Comparison of ENCODE assay signal across 9 mouse cellular contexts in genomic region chr7:19159411-19159810, GRCm38 (mm10). TPM values are rescaled to one million over a fixed set of nuclear protein-coding genes. Genes with fewer than 3 reads are reported as not detected.
DNase-seq lines count a peak whose midpoint lies in the region; ATAC-seq lines count a peak whose summit lies in the region.
"Had no signal": no experiment of that assay in that cellular context is flagged by ENCODE, and none has a peak within 500 bp of the region (broad histone marks: within the 10 kb centered on the region; RNA-seq: fewer than 3 reads in every experiment).

No protein-coding gene starts in this region.

- 0 out of 2 replicates have a peak overlapping the region, but pooled peaks have one; percentile 35 for H3K9ac ChIP-seq in heart, embryonic 15.5 days
- H3K9ac ChIP-seq in hindbrain, embryonic 11.5 days (ENCODE audit: low read depth, low read length) = no peak overlapping the region
- H3K9ac ChIP-seq in liver, embryonic 15.5 days = no peak overlapping the region

- no peak for DNase-seq in heart, postnatal 4 days
- no peak for DNase-seq in embryonic facial prominence, embryonic 10.5 days (ENCODE audit: low spot score)
- DNase-seq in hindbrain, embryonic 11.5 days (ENCODE audit: low spot score) = peak; percentile 10
- DNase-seq in thymus, postnatal 36 days = no peak
- DNase-seq in embryo, embryonic 11 days = no peak
- no peak for DNase-seq in adrenal gland, adult 8-10 months
- DNase-seq: gastrocnemius, postnatal 36 days had no signal

- H3K4me3 ChIP-seq in heart, embryonic 15.5 days = no peak overlapping the region
- H3K4me3 ChIP-seq in embryonic facial prominence, embryonic 10.5 days = peak overlapping the region; percentile 59
- no peak overlapping the region for H3K4me3 ChIP-seq in hindbrain, embryonic 11.5 days (ENCODE audit: low read depth, low read length)
- H3K4me3 ChIP-seq in liver, embryonic 15.5 days (replicated peaks) = no peak overlapping the region

- H3K27me3 ChIP-seq in heart, embryonic 15.5 days = peaks cover 14% of the 10 kb centered on the region
- peaks cover 61% of the 10 kb centered on the region for H3K27me3 ChIP-seq in embryonic facial prominence, embryonic 10.5 days (replicated peaks; ENCODE audit: low read depth, poor library complexity, severe bottlenecking)
- peaks cover 21% of the 10 kb centered on the region for H3K27me3 ChIP-seq in hindbrain, embryonic 11.5 days (ENCODE audit: control insufficient read depth, insufficient read depth, low read length)
- H3K27me3 ChIP-seq in liver, embryonic 15.5 days = peaks cover 63% of the 10 kb centered on the region

- no peak overlapping the region for H3K4me2 ChIP-seq in heart, embryonic 15.5 days
- no peak overlapping the region for H3K4me2 ChIP-seq in hindbrain, embryonic 11.5 days (replicated peaks; ENCODE audit: low read depth, low read length)
- H3K4me2 ChIP-seq in liver, embryonic 15.5 days = peak overlapping the region; percentile 73; the same call in 1 of the 2 replicates

- no peaks in the 10 kb centered on the region for H3K9me3 ChIP-seq in heart, embryonic 15.5 days (replicated peaks)
- H3K9me3 ChIP-seq in embryonic facial prominence, embryonic 10.5 days = 0 out of 2 replicates have a peak, but pooled peaks cover 2% of the 10 kb centered on the region
- H3K9me3 ChIP-seq in hindbrain, embryonic 11.5 days (ENCODE audit: control insufficient read depth, low read length) = no peaks in the 10 kb centered on the region
- H3K9me3 ChIP-seq in liver, embryonic 15.5 days (replicated peaks) = no peaks in the 10 kb centered on the region

- peaks cover 36% of the 10 kb centered on the region for H3K4me1 ChIP-seq in heart, embryonic 15.5 days (replicated peaks)
- peaks cover 36% of the 10 kb centered on the region for H3K4me1 ChIP-seq in embryonic facial prominence, embryonic 10.5 days
- H3K4me1 ChIP-seq in hindbrain, embryonic 11.5 days (replicated peaks; ENCODE audit: control insufficient read depth, insufficient read depth, low read length) = peaks cover 3% of the 10 kb centered on the region; the same call in 1 of the 2 replicates
- H3K4me1 ChIP-seq in liver, embryonic 15.5 days (replicated peaks) = peaks cover 41% of the 10 kb centered on the region

- ATAC-seq in heart, embryonic 15.5 days (replicated peaks; ENCODE audit: insufficient number of reproducible peaks, insufficient read depth, low FRiP score, low read depth) = no peak
- no peak for ATAC-seq in hindbrain, embryonic 11.5 days (ENCODE audit: low FRiP score)
- no peak for ATAC-seq in liver, embryonic 15.5 days (ENCODE audit: insufficient read depth)

- H3K36me3 ChIP-seq in heart, embryonic 15.5 days = peaks cover 13% of the 10 kb centered on the region; the same call in 1 of the 2 replicates
- peaks cover 20% of the 10 kb centered on the region for H3K36me3 ChIP-seq in embryonic facial prominence, embryonic 10.5 days (replicated peaks)
- H3K36me3 ChIP-seq in hindbrain, embryonic 11.5 days (ENCODE audit: control insufficient read depth, insufficient read depth, low read length) = no peaks in the 10 kb centered on the region
- no peaks in the 10 kb centered on the region for H3K36me3 ChIP-seq in liver, embryonic 15.5 days (replicated peaks)

- 18% methylated on average over 18 of the region's 18 CpGs for WGBS in heart, embryonic 15.5 days
- 13% methylated on average over 18 of the region's 18 CpGs for WGBS in embryonic facial prominence, embryonic 10.5 days
- 13% methylated on average over 18 of the region's 18 CpGs for WGBS in hindbrain, embryonic 11.5 days
- 13% methylated on average over 18 of the region's 18 CpGs for WGBS in liver, embryonic 15.5 days (ENCODE audit: insufficient replicate concordance)

- H3K27ac ChIP-seq in heart, embryonic 15.5 days = no peak overlapping the region
- no peak overlapping the region for H3K27ac ChIP-seq in embryonic facial prominence, embryonic 10.5 days (replicated peaks)
- H3K27ac ChIP-seq in hindbrain, embryonic 11.5 days (ENCODE audit: low read depth, low read length) = no peak overlapping the region
- H3K27ac ChIP-seq in liver, embryonic 15.5 days (replicated peaks) = no peak overlapping the region

RNA-seq across cellular contexts. Expression of gene Gipr, which starts 6.5 kb away (rescaled TPM):
- polyA plus RNA-seq in heart, embryonic 15.5 days (2015; fragmentation: Nextera tagmentation; extraction: Ambion mirVana) = 73.8 and 73.9 TPM in 2 replicates
- total RNA-seq in heart, postnatal 4 days (2021) = 1 to 10 TPM; 1.3 TPM
- 1.4 and 1.6 TPM in 2 replicates for polyA plus RNA-seq in embryonic facial prominence, embryonic 10.5 days (2016; fragmentation: Nextera tagmentation; extraction: Ambion mirVana)
- 0.89 and 1.7 TPM in 2 replicates for polyA plus RNA-seq in hindbrain, embryonic 11.5 days (2014; fragmentation: Nextera tagmentation; extraction: Ambion mirVana)
- polyA plus RNA-seq in liver, embryonic 15.5 days (2015; fragmentation: Nextera tagmentation; extraction: Ambion mirVana) = 0.36 and 1.0 TPM in 2 replicates
- 1 to 10 TPM in 1 of 4 experiments, under 1 TPM in 3; 0.17 to 1.5 (median 0.64) TPM for total RNA-seq in adrenal gland, adult 8-10 months (2022)
- total RNA-seq: gastrocnemius, postnatal 36 days had no signal

RNA-seq across cellular contexts. Expression of gene Snrpd2, which starts 9.9 kb away (rescaled TPM):
- 93.2 and 96.6 TPM in 2 replicates for polyA plus RNA-seq in heart, embryonic 15.5 days (2015; fragmentation: Nextera tagmentation; extraction: Ambion mirVana)
- total RNA-seq in heart, postnatal 4 days (2021) = 10 to 100 TPM; 95.2 to 99.9 TPM
- polyA plus RNA-seq in embryonic facial prominence, embryonic 10.5 days (2016; fragmentation: Nextera tagmentation; extraction: Ambion mirVana) = 178 and 189 TPM in 2 replicates
- polyA plus RNA-seq in hindbrain, embryonic 11.5 days (2014; fragmentation: Nextera tagmentation; extraction: Ambion mirVana) = 143 and 149 TPM in 2 replicates
- 52.8 and 55.6 TPM in 2 replicates for polyA plus RNA-seq in liver, embryonic 15.5 days (2015; fragmentation: Nextera tagmentation; extraction: Ambion mirVana)
- 10 to 100 TPM; 86.1 to 97.7 (median 92.4) TPM for total RNA-seq in adrenal gland, adult 8-10 months (2022)

RNA-seq across cellular contexts. Expression of gene Qpctl, which starts 10.3 kb away (rescaled TPM):
- polyA plus RNA-seq in heart, embryonic 15.5 days (2015; fragmentation: Nextera tagmentation; extraction: Ambion mirVana) = 8.8 and 10.0 TPM in 2 replicates
- 1 to 10 TPM; 6.9 to 7.7 TPM for total RNA-seq in heart, postnatal 4 days (2021)
- 14.6 and 15.1 TPM in 2 replicates for polyA plus RNA-seq in embryonic facial prominence, embryonic 10.5 days (2016; fragmentation: Nextera tagmentation; extraction: Ambion mirVana)
- 11.7 and 12.0 TPM in 2 replicates for polyA plus RNA-seq in hindbrain, embryonic 11.5 days (2014; fragmentation: Nextera tagmentation; extraction: Ambion mirVana)
- 4.1 and 4.6 TPM in 2 replicates for polyA plus RNA-seq in liver, embryonic 15.5 days (2015; fragmentation: Nextera tagmentation; extraction: Ambion mirVana)
- total RNA-seq in adrenal gland, adult 8-10 months (2022) = 10 to 100 TPM; 18.0 to 24.0 (median 23.9) TPM

RNA-seq across cellular contexts. Expression of gene Eml2, which starts 16.8 kb away (rescaled TPM):
- 18.9 and 21.0 TPM in 2 replicates for polyA plus RNA-seq in heart, embryonic 15.5 days (2015; fragmentation: Nextera tagmentation; extraction: Ambion mirVana)
- total RNA-seq in heart, postnatal 4 days (2021) = 10 to 100 TPM; 70.6 to 77.3 TPM
- polyA plus RNA-seq in embryonic facial prominence, embryonic 10.5 days (2016; fragmentation: Nextera tagmentation; extraction: Ambion mirVana) = 5.2 and 6.2 TPM in 2 replicates
- 1.4 and 2.0 TPM in 2 replicates for polyA plus RNA-seq in hindbrain, embryonic 11.5 days (2014; fragmentation: Nextera tagmentation; extraction: Ambion mirVana)
- 3.9 and 4.2 TPM in 2 replicates for polyA plus RNA-seq in liver, embryonic 15.5 days (2015; fragmentation: Nextera tagmentation; extraction: Ambion mirVana)
- 10 to 100 TPM; 56.2 to 79.2 (median 69.6) TPM for total RNA-seq in adrenal gland, adult 8-10 months (2022)

RNA-seq across cellular contexts. Expression of gene Fbxo46, which starts 39.8 kb away (rescaled TPM):
- polyA plus RNA-seq in heart, embryonic 15.5 days (2015; fragmentation: Nextera tagmentation; extraction: Ambion mirVana) = 7.3 and 9.6 TPM in 2 replicates
- total RNA-seq in heart, postnatal 4 days (2021) = 1 to 10 TPM; 5.5 to 7.2 TPM
- 15.9 and 18.0 TPM in 2 replicates for polyA plus RNA-seq in embryonic facial prominence, embryonic 10.5 days (2016; fragmentation: Nextera tagmentation; extraction: Ambion mirVana)
- 8.7 and 8.8 TPM in 2 replicates for polyA plus RNA-seq in hindbrain, embryonic 11.5 days (2014; fragmentation: Nextera tagmentation; extraction: Ambion mirVana)
- polyA plus RNA-seq in liver, embryonic 15.5 days (2015; fragmentation: Nextera tagmentation; extraction: Ambion mirVana) = 5.1 TPM in 2 replicates
- 10 to 100 TPM; 13.6 to 17.6 (median 16.1) TPM for total RNA-seq in adrenal gland, adult 8-10 months (2022)

Comparison
In these comparisons a context has a peak if more than half of its experiments do, and no peak if none do; other contexts are left out.
1. RNA of gene Gipr, which starts 6.5 kb away (polyA plus RNA-seq): 73.8 to 73.9 TPM in heart, embryonic 15.5 days; 0.89 to 1.7 TPM in hindbrain, embryonic 11.5 days, 1.4 to 1.6 TPM in embryonic facial prominence, embryonic 10.5 days and 0.36 to 1.0 TPM in liver, embryonic 15.5 days; every median in the first group is over 10 times any median in the second.